Mouse (Mus musculus) hindbrain, embryonic 10.5 days (tissue): ENCODE results near the gene Fmo1. TPM values are rescaled to one million over a fixed set of nuclear protein-coding genes. Genes with fewer than 3 reads are reported as not detected.
"Not testable (repeated sequence)": the region's sequence is repeated elsewhere in the genome, so short reads cannot be mapped to it uniquely, and the experiment has no call there.

ENCODE experiments used
- DNase-seq: peaks from one replicate; pipeline ENCODE4 v3.0.0-alpha.2; 2017; ENCODE audit warnings: low spot score
- H3K27ac ChIP-seq: fragments of 300-500 bp; sonication (generic); 2 replicates; pipeline ENCODE4 v1.5.1; 2016; ENCODE audit warnings: mild to moderate bottlenecking, moderate library complexity
- H3K27me3 ChIP-seq: fragments of 300-500 bp; sonication (generic); 2 replicates; pipeline ENCODE4 v1.6.1; 2016; ENCODE audit warnings: mild to moderate bottlenecking; ENCODE audit not compliant: poor library complexity, insufficient read depth, severe bottlenecking
- H3K36me3 ChIP-seq: fragments of 300-500 bp; sonication (generic); 2 replicates; pipeline ENCODE4 v1.6.1; 2016; ENCODE audit warnings: mild to moderate bottlenecking, moderate library complexity
- H3K4me1 ChIP-seq: fragments of 300-500 bp; sonication (generic); replicated peaks from 2 replicates; pipeline ENCODE4 v1.6.1; 2016; ENCODE audit warnings: mild to moderate bottlenecking
- H3K4me3 ChIP-seq: fragments of 300-500 bp; sonication (generic); 2 replicates; pipeline ENCODE4 v1.5.1; 2016; ENCODE audit warnings: mild to moderate bottlenecking, moderate library complexity
- H3K9me3 ChIP-seq: fragments of 300-500 bp; sonication (generic); 2 replicates; pipeline ENCODE4 v1.6.1; 2016; ENCODE audit warnings: mild to moderate bottlenecking, moderate library complexity
- WGBS: fragments of 180-500 bp; shearing (Covaris S2); methylation state at CpG from one replicate; pipeline ENCODE4 v1.1.7; 2016; 5-methylcytosine and 5-hydroxymethylcytosine counted together
- polyA plus RNA-seq: library from polyadenylated mRNA; unstranded; fragments of >200 nt; fragmentation: Nextera tagmentation; extraction: Ambion mirVana; gene quantifications from 2 replicates; pipeline ENCODE4 v1.2.1, GENCODE M21; 2016

Fmo1 gene
- polyA plus RNA-seq, 1 experiment from 2014 or later, result 11.3 TPM

GRCm38 (mm10) chr1:162813143-162813835 is 53.1 kb downstream of the Fmo1 start:
- H3K27me3 ChIP-seq, result no peaks in the 10 kb centered on the region
- WGBS, result 89% methylated on average over 9 of the region's 9 CpGs

DNA sequence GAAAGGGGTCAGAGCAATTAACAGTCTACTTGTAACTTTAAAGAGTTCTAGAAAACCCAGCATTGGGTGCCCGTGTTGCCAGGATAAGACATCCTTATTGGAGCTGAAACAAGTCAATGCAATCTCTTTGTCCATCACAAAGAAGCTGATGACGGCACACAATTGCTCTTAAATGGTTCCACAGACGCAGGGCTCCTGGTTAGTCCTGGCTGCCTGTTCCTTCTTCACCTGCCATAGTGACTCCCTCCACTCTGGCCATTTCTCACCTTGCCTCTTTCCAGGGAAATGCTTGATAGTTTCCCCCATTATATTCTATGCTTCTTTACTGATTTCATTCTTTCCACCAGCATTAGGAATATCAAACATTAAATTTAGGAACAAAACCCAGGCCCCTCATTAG is 57.9 kb downstream of the Fmo1 start:
- no peak for DNase-seq
- WGBS, result 83% methylated on average over 3 of the region's 3 CpGs
- H3K4me1 ChIP-seq, result no peaks in the 10 kb centered on the region
- no peaks in the 10 kb centered on the region for H3K27me3 ChIP-seq
- H3K27ac ChIP-seq, result no peak overlapping the region
- no peaks in the 10 kb centered on the region for H3K36me3 ChIP-seq
- H3K4me3 ChIP-seq, result no peak overlapping the region
- no peaks in the 10 kb centered on the region for H3K9me3 ChIP-seq

More at GRCm38 (mm10) chr1:162813143-162813835, 53.1 kb downstream of the Fmo1 start:
- no peak for DNase-seq
- Histone ChIP-seq H3K9me3 (no peaks in the 10 kb centered on the region), H3K4me1 (peaks cover 9% of the 10 kb centered on the region), H3K36me3 (no peaks in the 10 kb centered on the region), H3K27ac (no peak overlapping the region), H3K4me3 (no peak overlapping the region)

GRCm38 (mm10) chr1:162807441-162807840 is 59.0 kb downstream of the Fmo1 start:
- 87% methylated on average over 5 of the region's 5 CpGs for WGBS

DNA sequence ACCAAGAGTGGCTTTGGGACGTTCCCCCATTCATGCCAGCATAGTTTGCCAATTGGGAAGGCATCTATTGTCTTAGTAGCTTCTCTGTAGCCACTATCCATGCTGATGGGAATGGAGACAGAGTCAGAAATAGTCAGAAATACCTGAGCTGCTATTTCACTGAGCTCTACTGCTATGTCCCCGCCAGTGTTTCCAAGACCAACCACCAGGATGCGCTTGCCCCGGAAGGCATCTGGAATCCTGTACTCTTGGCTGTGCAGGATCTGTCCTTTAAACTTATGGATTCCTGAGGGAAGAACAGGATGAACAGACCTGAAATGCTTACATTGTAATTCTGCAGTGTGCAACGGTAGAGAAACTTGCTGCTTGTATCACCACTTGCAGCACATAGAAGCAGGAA is 61.4 kb downstream of the Fmo1 start:
- no peak for DNase-seq
- Histone ChIP-seq H3K9me3 (no peaks in the 10 kb centered on the region), H3K4me1 (no peaks in the 10 kb centered on the region), H3K27ac (no peak overlapping the region), H3K4me3 (no peak overlapping the region), H3K27me3 (no peaks in the 10 kb centered on the region), H3K36me3 (no peaks in the 10 kb centered on the region)
- 59% methylated on average over 5 of the region's 5 CpGs for WGBS

More at GRCm38 (mm10) chr1:162807441-162807840, 59.0 kb downstream of the Fmo1 start:
- Histone ChIP-seq H3K4me1 (no peaks in the 10 kb centered on the region), H3K27me3 (no peaks in the 10 kb centered on the region), H3K4me3 (no peak overlapping the region), H3K36me3 (no peaks in the 10 kb centered on the region), H3K27ac (no peak overlapping the region), H3K9me3 (no peaks in the 10 kb centered on the region)
- DNase-seq, result no peak

DNA sequence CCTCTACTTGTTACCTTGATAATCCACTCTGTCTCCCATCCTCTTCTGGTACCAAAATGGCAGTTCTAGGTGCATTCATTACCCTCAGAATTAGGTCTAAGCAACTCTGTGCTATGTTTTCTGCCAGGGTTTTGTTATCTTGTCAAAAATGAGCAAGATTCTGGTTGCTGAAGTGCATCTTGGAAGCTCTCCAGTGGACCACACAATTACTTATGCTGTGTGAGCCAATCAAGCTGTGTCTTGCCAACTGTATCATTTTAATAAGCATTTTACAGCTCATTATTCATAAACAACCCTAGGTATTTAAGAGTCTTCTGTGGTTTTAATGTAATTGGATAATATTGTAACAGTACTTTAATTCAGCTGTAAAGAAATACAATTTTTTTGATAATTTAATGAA is 70.0 kb downstream of the Fmo1 start:
- H3K4me1 ChIP-seq, result no peaks in the 10 kb centered on the region
- H3K27me3 ChIP-seq, result no peaks in the 10 kb centered on the region
- H3K36me3 ChIP-seq, result no peaks in the 10 kb centered on the region
- H3K4me3 ChIP-seq, result no peak overlapping the region
- no peaks in the 10 kb centered on the region for H3K9me3 ChIP-seq
- no peak for DNase-seq
- no peak overlapping the region for H3K27ac ChIP-seq

DNA sequence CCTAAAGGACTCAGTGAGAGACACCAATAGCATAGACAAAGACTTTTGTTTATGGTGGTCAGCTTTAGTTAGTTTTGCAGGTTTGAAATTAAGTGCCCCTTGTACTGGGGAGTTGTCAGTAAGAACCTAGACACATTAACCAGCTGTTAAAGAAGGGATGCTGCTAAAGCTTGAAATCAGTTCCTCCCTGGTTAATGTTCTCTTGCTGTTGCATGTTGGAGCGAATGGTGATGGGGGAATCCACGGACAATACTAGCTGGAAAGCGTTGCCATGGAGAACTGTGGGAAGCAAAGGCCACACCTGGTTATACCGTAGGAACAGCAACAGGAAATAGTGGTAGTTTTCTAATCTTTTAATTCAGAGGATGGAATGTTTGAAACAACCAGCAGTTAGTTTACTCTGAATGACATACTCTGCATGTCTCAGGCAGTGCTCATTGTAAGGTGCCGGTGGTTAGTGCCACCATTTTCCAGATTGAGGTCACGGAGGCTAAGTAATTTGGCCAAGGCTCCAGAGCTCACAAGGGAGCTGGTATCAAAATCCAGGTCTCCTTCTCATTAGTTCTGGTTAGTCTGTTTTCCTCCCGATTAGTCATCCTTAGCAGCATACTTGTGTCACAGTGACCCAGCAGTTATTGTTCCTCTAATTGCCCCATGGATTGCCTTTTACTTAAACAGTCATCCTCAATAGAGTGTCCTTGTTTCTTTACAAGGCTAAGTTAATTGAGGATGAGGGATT is 73.9 kb downstream of the Fmo1 start:
- 71% methylated on average over 7 of the region's 7 CpGs for WGBS
- H3K4me1 ChIP-seq, result no peaks in the 10 kb centered on the region
- H3K27ac ChIP-seq, result no peak overlapping the region
- no peaks in the 10 kb centered on the region for H3K27me3 ChIP-seq
- no peaks in the 10 kb centered on the region for H3K36me3 ChIP-seq
- H3K4me3 ChIP-seq, result no peak overlapping the region
- H3K9me3 ChIP-seq, result no peaks in the 10 kb centered on the region
- no peak for DNase-seq

GRCm38 (mm10) chr1:162785222-162785621 is 81.2 kb downstream of the Fmo1 start:
- Histone ChIP-seq H3K4me3 (no peak overlapping the region), H3K27me3 (no peaks in the 10 kb centered on the region), H3K4me1 (no peaks in the 10 kb centered on the region), H3K36me3 (no peaks in the 10 kb centered on the region), H3K9me3 (no peaks in the 10 kb centered on the region), H3K27ac (no peak overlapping the region)
- WGBS, result 86% methylated on average over 4 of the region's 4 CpGs
- no peak for DNase-seq

- Histone ChIP-seq H3K4me3 (no peak overlapping the region), H3K36me3 (no peaks in the 10 kb centered on the region), H3K4me1 (no peaks in the 10 kb centered on the region), H3K27ac (no peak overlapping the region), H3K27me3 (no peaks in the 10 kb centered on the region), H3K9me3 (no peaks in the 10 kb centered on the region)
- no peak for DNase-seq
- WGBS, result 87% methylated on average over 7 of the region's 7 CpGs
Measured at GRCm38 (mm10) chr1:162783669-162784248, 82.7 kb downstream of the Fmo1 start.

DNA sequence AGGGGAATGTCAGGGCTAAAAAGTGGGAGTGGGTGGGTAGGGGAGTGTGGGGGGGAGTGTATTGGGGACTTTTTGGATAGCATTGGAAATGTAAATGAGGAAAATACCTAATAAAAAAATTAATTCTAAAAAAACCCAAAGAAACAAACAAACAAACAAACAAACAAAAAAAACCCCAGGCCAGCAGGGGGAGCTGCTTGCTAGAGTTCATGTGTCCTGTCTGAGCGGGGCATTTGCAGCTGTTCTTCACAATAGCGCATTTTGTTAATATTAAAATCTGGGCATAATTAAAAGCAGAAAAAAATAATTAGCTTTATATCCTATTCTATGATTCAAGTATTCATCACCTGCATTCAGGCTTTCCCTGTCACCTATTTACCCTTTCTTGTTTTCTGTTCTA is 85.4 kb downstream of the Fmo1 start:
- H3K27me3 ChIP-seq, H3K36me3 ChIP-seq, H3K4me3 ChIP-seq, DNase-seq, H3K27ac ChIP-seq, H3K9me3 ChIP-seq, H3K4me1 ChIP-seq: not testable (repeated sequence)
- 92% methylated on average over 2 of the region's 2 CpGs for WGBS

Other genes with a start within 250 kb of the Fmo1 start
- 0.09 and 0.10 TPM in 2 replicates for gene Myoc, start 227.5 kb downstream of the Fmo1 start, polyA plus RNA-seq
- gene Myocos, start 208.4 kb downstream of the Fmo1 start, polyA plus RNA-seq, result not detected in 2 replicates
- gene Prrc2c, start 126.1 kb downstream of the Fmo1 start, polyA plus RNA-seq, result 134 and 143 TPM in 2 replicates
- 0.27 and 0.36 TPM in 2 replicates for gene Fmo4, start 52.6 kb downstream of the Fmo1 start, polyA plus RNA-seq
- gene Fmo2, start 32.1 kb upstream of the Fmo1 start, polyA plus RNA-seq, result not detected in 2 replicates
- gene Fmo6, start 70.9 kb upstream of the Fmo1 start, polyA plus RNA-seq, result not detected in 2 replicates
- gene Fmo3, start 117.9 kb upstream of the Fmo1 start, polyA plus RNA-seq, result not detected in 2 replicates
- not detected in 2 replicates for gene Mroh9, start 219.1 kb upstream of the Fmo1 start, polyA plus RNA-seq